17 mouse cellular contexts compared by ENCODE assay signal in the genomic region with DNA sequence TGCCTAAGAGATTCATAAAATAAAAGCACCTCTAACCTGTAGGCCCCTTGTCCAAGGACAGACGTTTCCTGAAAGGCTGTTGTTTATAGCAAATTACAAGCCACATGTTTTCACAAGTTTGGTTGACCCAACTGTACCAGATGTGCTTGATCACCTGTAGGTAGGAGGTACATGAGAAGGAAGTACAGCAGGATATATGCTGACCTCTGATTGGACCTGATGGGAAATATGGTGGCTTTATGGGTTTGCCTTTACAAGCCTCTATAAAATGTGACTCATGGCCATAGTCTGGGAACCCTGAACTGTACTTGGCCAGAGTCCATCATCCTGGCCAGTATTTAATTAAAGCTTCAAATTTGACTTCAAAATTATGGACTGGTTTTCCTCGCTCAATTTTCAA. TPM values are rescaled to one million over a fixed set of nuclear protein-coding genes. Genes with fewer than 3 reads are reported as not detected.
"Had no signal": no experiment of that assay in that cellular context is flagged by ENCODE, and none has a peak within 500 bp of the region (broad histone marks: within the 10 kb centered on the region; RNA-seq: fewer than 3 reads in every experiment).

No protein-coding gene starts in this region.

- H3K36me3 ChIP-seq: limb, embryonic 15.5 days; liver, embryonic 12.5 days; midbrain, embryonic 10.5 days; neural tube, embryonic 15.5 days had no signal

- H3K4me2 ChIP-seq: limb, embryonic 15.5 days; liver, embryonic 12.5 days; lung, embryonic 14.5 days; neural tube, embryonic 15.5 days had no signal

- H3K4me1 ChIP-seq: limb, embryonic 15.5 days; liver, embryonic 12.5 days; midbrain, embryonic 10.5 days; neural tube, embryonic 15.5 days had no signal

- H3K9me3 ChIP-seq: limb, embryonic 15.5 days; liver, embryonic 12.5 days; midbrain, embryonic 10.5 days; neural tube, embryonic 15.5 days had no signal

- H3K9ac ChIP-seq: limb, embryonic 15.5 days; liver, embryonic 12.5 days; lung, embryonic 14.5 days; neural tube, embryonic 15.5 days had no signal

- ATAC-seq: liver, embryonic 12.5 days had no signal

- DNase-seq: kidney, adult 2 months; kidney, postnatal 36 days; lung, embryonic 14.5 days; lung, postnatal 10 days; lung, postnatal 4 days; midbrain, embryonic 14.5 days; right cerebral cortex, adult 18-20 months; right cerebral cortex, postnatal 25 days; thymus, postnatal 4 days had no signal

- H3K27ac ChIP-seq: limb, embryonic 15.5 days; liver, embryonic 12.5 days; midbrain, embryonic 10.5 days; neural tube, embryonic 15.5 days; stomach, postnatal 0 days had no signal

- H3K27me3 ChIP-seq: limb, embryonic 15.5 days; liver, embryonic 12.5 days; neural tube, embryonic 15.5 days had no signal

- H3K4me3 ChIP-seq: limb, embryonic 15.5 days; liver, embryonic 12.5 days; midbrain, embryonic 10.5 days; myocyte; neural tube, embryonic 15.5 days had no signal

RNA-seq across cellular contexts. Expression of gene Slc46a2, which starts 22.7 kb away (rescaled TPM):
- polyA plus RNA-seq: liver, embryonic 12.5 days; liver, embryonic 16.5 days; midbrain, embryonic 10.5 days; midbrain, embryonic 14.5 days; myocyte; neural tube, embryonic 11.5 days had no signal

RNA-seq across cellular contexts. Expression of gene Mup4, which starts 23.0 kb away (rescaled TPM):
- polyA plus RNA-seq: kidney, adult 2 months; limb, embryonic 15.5 days; liver, embryonic 12.5 days; liver, embryonic 16.5 days; lung, embryonic 14.5 days; midbrain, embryonic 10.5 days; midbrain, embryonic 14.5 days; myocyte; neural tube, embryonic 15.5 days; stomach, postnatal 0 days had no signal

RNA-seq across cellular contexts. Expression of gene Mup6, which starts 26.6 kb away (rescaled TPM):
- polyA plus RNA-seq: kidney, adult 2 months; limb, embryonic 15.5 days; liver, embryonic 12.5 days; liver, embryonic 16.5 days; lung, embryonic 14.5 days; midbrain, embryonic 10.5 days; midbrain, embryonic 14.5 days; myocyte; neural tube, embryonic 15.5 days; stomach, postnatal 0 days had no signal
